ENCODE assay signal across 8 mouse cellular contexts in the genomic region with DNA sequence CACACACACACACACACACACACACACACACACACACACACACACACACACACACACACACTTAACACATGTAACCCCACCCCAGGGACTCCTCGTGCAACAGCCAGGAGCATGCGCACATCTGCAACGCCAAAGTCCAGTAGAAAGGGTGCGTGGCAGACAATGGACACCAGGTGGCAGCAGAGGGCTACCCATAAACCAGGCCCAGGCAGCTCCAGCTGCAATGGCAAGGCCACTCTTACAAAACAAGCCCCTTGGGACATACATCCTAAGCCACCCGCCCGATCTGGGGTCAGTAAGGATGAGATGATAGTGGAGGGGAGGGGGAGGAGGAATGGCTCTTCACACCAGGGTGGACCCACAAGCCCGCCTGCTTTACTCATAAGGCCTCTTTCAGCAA. TPM values are rescaled to one million over a fixed set of nuclear protein-coding genes. Genes with fewer than 3 reads are reported as not detected.
DNase-seq lines count a peak whose midpoint lies in the region; ATAC-seq lines count a peak whose summit lies in the region.

No protein-coding gene starts in this region.

- H3K4me2 ChIP-seq in intestine, embryonic 14.5 days (ENCODE audit: low read length): no peak overlapping the region

- no peaks in the 10 kb centered on the region for H3K4me1 ChIP-seq in intestine, embryonic 14.5 days (replicated peaks; ENCODE audit: control insufficient read depth, insufficient read depth, low read length)
- H3K4me1 ChIP-seq in midbrain, embryonic 10.5 days: peaks cover 10% of the 10 kb centered on the region

- no peak overlapping the region for H3K4me3 ChIP-seq in intestine, embryonic 14.5 days (ENCODE audit: low read depth, low read length)
- H3K4me3 ChIP-seq in midbrain, embryonic 10.5 days: peak overlapping the region; percentile 36

- H3K9ac ChIP-seq in intestine, embryonic 14.5 days (ENCODE audit: low read length): no peak overlapping the region

- no peaks in the 10 kb centered on the region for H3K36me3 ChIP-seq in intestine, embryonic 14.5 days (ENCODE audit: control insufficient read depth, insufficient read depth, low read length)
- no peaks in the 10 kb centered on the region for H3K36me3 ChIP-seq in midbrain, embryonic 10.5 days

- H3K9me3 ChIP-seq in intestine, embryonic 14.5 days (ENCODE audit: control insufficient read depth, low read length): no peaks in the 10 kb centered on the region
- no peaks in the 10 kb centered on the region for H3K9me3 ChIP-seq in midbrain, embryonic 10.5 days (replicated peaks)

- peak; percentile 48; the same call in 1 of the 2 replicates for ATAC-seq in intestine, embryonic 14.5 days (replicated peaks; ENCODE audit: low FRiP score, low TSS enrichment, low read depth)

- H3K27me3 ChIP-seq in intestine, embryonic 14.5 days (replicated peaks; ENCODE audit: control insufficient read depth, insufficient read depth, low read length): no peaks in the 10 kb centered on the region
- H3K27me3 ChIP-seq in midbrain, embryonic 10.5 days (ENCODE audit: low read depth, poor library complexity, severe bottlenecking): no peaks in the 10 kb centered on the region; the same call in none of the 2 replicates

- DNase-seq in adrenal gland, adult (ENCODE audit: inconsistent age in 2 of 2, low spot score in 1 of 2): peak; percentile 89 to 97
- DNase-seq in embryo, embryonic 10 days (ENCODE audit: low spot score): peak; percentile 94
- peak; percentile 83 for DNase-seq in gastrocnemius, postnatal 14 days
- DNase-seq in intestine, embryonic 14.5 days (ENCODE audit: low spot score): peak; percentile 99
- DNase-seq in left cerebral cortex, postnatal 10 days (ENCODE audit: extremely low spot score in 1 of 2, low spot score in 2 of 2): peak; percentile 86 to 87
- peak; percentile 91 for DNase-seq in midbrain, embryonic 10.5 days (ENCODE audit: low spot score)
- DNase-seq in right cerebral cortex, postnatal 4 days: peak; percentile 92
- DNase-seq in yolk sac, embryonic 10.5 days (ENCODE audit: low spot score): peak; percentile 84

- 8% methylated on average over 7 of the region's 7 CpGs for WGBS in intestine, embryonic 14.5 days
- 7% methylated on average over 7 of the region's 7 CpGs for WGBS in midbrain, embryonic 10.5 days

- intact Hi-C loops in gastrocnemius, postnatal 14 days (cut with DNase I; ENCODE audit: low total_unique reads): loop anchor here (2.0 kb wide), 1 partner anchor 331 kb away; no protein-coding TSS in a partner anchor
- intact Hi-C loops in left cerebral cortex, postnatal 10 days (cut with DNase I): loop anchor here (2.0 to 10.0 kb wide), 3 partner anchors 229 to 397 kb away; no protein-coding TSS in a partner anchor

- H3K27ac ChIP-seq in intestine, embryonic 14.5 days (ENCODE audit: low read depth): no peak overlapping the region
- peak overlapping the region; percentile 14; the same call in 1 of the 2 replicates for H3K27ac ChIP-seq in midbrain, embryonic 10.5 days (replicated peaks)

RNA-seq across cellular contexts. Expression of gene Gm5294, which starts 28.2 kb away (rescaled TPM):
- not detected for total RNA-seq in gastrocnemius, postnatal 14 days (2021)
- not detected in 2 replicates for polyA plus RNA-seq in intestine, embryonic 14.5 days (2014; fragmentation: Nextera tagmentation; extraction: Ambion mirVana)
- not detected for total RNA-seq in left cerebral cortex, postnatal 10 days (2021)
- polyA plus RNA-seq in midbrain, embryonic 10.5 days (2016; fragmentation: Nextera tagmentation; extraction: Ambion mirVana): not detected in 2 replicates
